Mouse (Mus musculus) stomach, postnatal 0 days (tissue): ENCODE data around the gene Nt5c2.

Experiments
- CTCF ChIP-seq: IDR thresholded peaks from 2 replicates; pipeline ENCODE4 v1.5.1; 2016; ENCODE audit warnings: antibody characterized with exemption, low read depth, mild to moderate bottlenecking, moderate library complexity
- EP300 ChIP-seq: optimal IDR thresholded peaks from 2 replicates; pipeline ENCODE3; 2016; ENCODE audit warnings: antibody characterized with exemption

DNA sequence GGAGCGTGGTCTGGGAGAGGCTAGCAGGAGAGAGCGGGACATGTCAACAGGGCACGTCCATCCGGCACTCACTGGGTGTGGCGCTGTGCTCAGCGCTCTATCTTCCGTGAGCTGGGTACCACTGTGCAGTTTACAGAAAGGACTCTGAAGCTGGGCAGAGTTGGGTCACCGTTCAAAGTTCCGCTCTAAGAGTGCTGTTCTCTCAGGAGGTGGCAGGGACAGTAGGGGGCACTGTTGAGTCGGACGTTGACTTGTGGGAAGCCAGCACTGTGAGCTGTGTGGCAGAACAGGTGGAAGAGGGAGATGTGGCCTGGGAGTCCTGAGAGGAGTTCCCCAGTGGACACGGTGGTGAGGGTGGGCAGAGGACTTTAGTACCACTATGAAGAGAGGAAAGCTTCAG lies 139.2 kb downstream of the Nt5c2 start:
- TF ChIP-seq CTCF (peak; percentile 94), EP300 (no peak)
